In the genomic region with DNA sequence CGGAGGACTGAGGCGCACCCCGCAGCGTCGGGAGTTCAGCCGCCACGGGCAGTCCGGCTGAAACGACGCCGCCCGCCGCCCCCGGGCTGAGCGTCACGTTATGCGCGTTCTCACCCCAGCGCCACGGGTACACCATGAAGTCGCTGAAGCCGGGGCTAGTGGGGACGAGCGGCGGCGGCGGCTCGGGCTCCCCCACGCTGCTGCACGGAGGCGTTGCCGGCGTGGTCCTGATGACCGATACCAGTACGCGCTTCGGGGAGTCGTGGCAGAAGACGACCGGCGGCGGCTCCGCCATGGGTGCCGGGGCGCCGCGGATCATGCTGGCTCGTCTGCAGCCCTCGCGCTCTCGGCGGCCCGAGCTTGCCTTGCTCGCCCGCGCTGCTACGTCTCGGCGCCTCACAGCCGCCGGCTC, we compare ENCODE assay signal across 8 mouse cellular contexts. TPM values are rescaled to one million over a fixed set of nuclear protein-coding genes. Genes with fewer than 3 reads are reported as not detected.
DNase-seq lines count a peak whose midpoint lies in the region; ATAC-seq and TF ChIP-seq lines count a peak whose summit lies in the region.

No protein-coding gene starts in this region.

- ATAC-seq in hindbrain, embryonic 15.5 days (ENCODE audit: low FRiP score, low read depth): peak; percentile 46

- no peaks in the 10 kb centered on the region for H3K27me3 ChIP-seq in thymus, adult 2 months (ENCODE audit: control insufficient read depth, insufficient read depth, low read length)
- H3K27me3 ChIP-seq in hindbrain, embryonic 15.5 days: no peaks in the 10 kb centered on the region

- H3K36me3 ChIP-seq in thymus, adult 2 months (ENCODE audit: control insufficient read depth, insufficient read depth, low read length): no peaks in the 10 kb centered on the region
- H3K36me3 ChIP-seq in hindbrain, embryonic 15.5 days: no peaks in the 10 kb centered on the region

- DNase-seq in gastrocnemius, adult 2 months: peak; percentile 59
- no peak for DNase-seq in gastrocnemius, postnatal 36 days
- DNase-seq in thymus, adult 2 months: no peak
- no peak for DNase-seq in thymus, postnatal 0 days (ENCODE audit: low spot score)
- peak; percentile 31 for DNase-seq in lung, postnatal 14 days
- no peak for DNase-seq in yolk sac, embryonic 10.5 days (ENCODE audit: low spot score)
- DNase-seq in adrenal gland, postnatal 10 days: no peak

- H3K4me2 ChIP-seq in hindbrain, embryonic 15.5 days: peak overlapping the region; percentile 89

- H3K4me1 ChIP-seq in thymus, adult 2 months (replicated peaks; ENCODE audit: control insufficient read depth, insufficient read depth, low read length): peaks cover 4% of the 10 kb centered on the region
- H3K4me1 ChIP-seq in hindbrain, embryonic 15.5 days (replicated peaks): peaks cover 16% of the 10 kb centered on the region

- no peak for TF ChIP-seq POLR2A in thymus, adult 2 months (IDR thresholded peaks at IDR 0.05; ENCODE audit: control insufficient read depth, extremely low read depth, insufficient read depth, low read length, poor library complexity)

- TF ChIP-seq CTCF in gastrocnemius, adult 2 months (IDR thresholded peaks at IDR 0.05): no peak
- TF ChIP-seq CTCF in thymus, adult 2 months (IDR thresholded peaks at IDR 0.05; ENCODE audit: borderline replicate concordance, control insufficient read depth, extremely low read depth, insufficient read depth, low read length, poor library complexity): no peak; the same call in 1 of the 2 replicates

- H3K27ac ChIP-seq in gastrocnemius, adult 2 months: peak overlapping the region; percentile 81
- H3K27ac ChIP-seq in thymus, adult 2 months (ENCODE audit: control insufficient read depth, insufficient read depth, low read length): no peak overlapping the region
- peak overlapping the region; percentile 65 for H3K27ac ChIP-seq in hindbrain, embryonic 15.5 days (replicated peaks)

- H3K9me3 ChIP-seq in hindbrain, embryonic 15.5 days: no peaks in the 10 kb centered on the region

- H3K4me3 ChIP-seq in gastrocnemius, adult 2 months: peak overlapping the region; percentile 96
- H3K4me3 ChIP-seq in thymus, adult 2 months (ENCODE audit: control insufficient read depth, insufficient read depth, low read length): peak overlapping the region; percentile 87
- peak overlapping the region; percentile 74 for H3K4me3 ChIP-seq in hindbrain, embryonic 15.5 days

- intact Hi-C loops in gastrocnemius, adult 2 months (cut with DNase I): loop anchor here (10.0 kb wide), 1 partner anchor 338 kb away; the partner anchor contains the start of gene Ercc6l2
- intact Hi-C loops in gastrocnemius, postnatal 36 days (cut with DNase I): no loop called here

- under 1% methylated on average over 61 of the region's 61 CpGs for WGBS in thymus, adult 2 months
- WGBS in hindbrain, embryonic 15.5 days: under 1% methylated on average over 58 of the region's 61 CpGs

- H3K9ac ChIP-seq in hindbrain, embryonic 15.5 days: peak overlapping the region; percentile 57

RNA-seq across cellular contexts. Expression of gene Zfp367, which starts 0.3 kb away (rescaled TPM):
- 10 to 100 TPM; 19.1 to 23.8 TPM for total RNA-seq in gastrocnemius, adult 2 months (2021)
- total RNA-seq in gastrocnemius, postnatal 36 days (2021): 10 to 100 TPM; 19.6 to 22.3 TPM
- polyA plus RNA-seq in thymus, adult 2 months (2012; rRNA removed): 13.3 and 16.2 TPM in 2 replicates
- 22.0 and 24.0 TPM in 2 replicates for polyA plus RNA-seq in thymus, postnatal 0 days (2015; fragmentation: Nextera tagmentation; extraction: Ambion mirVana)
- polyA plus RNA-seq in hindbrain, embryonic 15.5 days (2015; fragmentation: Nextera tagmentation; extraction: Ambion mirVana): 6.4 and 7.7 TPM in 2 replicates
- total RNA-seq in adrenal gland, postnatal 10 days (2021): 10 to 100 TPM; 19.0 to 19.6 TPM

RNA-seq across cellular contexts. Expression of gene Habp4, which starts 8.9 kb away (rescaled TPM):
- 10 to 100 TPM; 22.2 to 24.8 TPM for total RNA-seq in gastrocnemius, adult 2 months (2021)
- 10 to 100 TPM; 21.2 to 24.2 TPM for total RNA-seq in gastrocnemius, postnatal 36 days (2021)
- polyA plus RNA-seq in thymus, adult 2 months (2012; rRNA removed): 7.2 and 10.8 TPM in 2 replicates
- polyA plus RNA-seq in thymus, postnatal 0 days (2015; fragmentation: Nextera tagmentation; extraction: Ambion mirVana): 6.5 and 6.9 TPM in 2 replicates
- polyA plus RNA-seq in hindbrain, embryonic 15.5 days (2015; fragmentation: Nextera tagmentation; extraction: Ambion mirVana): 47.7 and 48.0 TPM in 2 replicates
- total RNA-seq in adrenal gland, postnatal 10 days (2021): 10 to 100 TPM; 20.4 to 24.7 TPM

RNA-seq across cellular contexts. Expression of gene Slc35d2, which starts 23.5 kb away (rescaled TPM):
- total RNA-seq in gastrocnemius, adult 2 months (2021): under 1 TPM; 0.84 to 0.89 TPM
- under 1 TPM; 0.30 to 0.46 TPM for total RNA-seq in gastrocnemius, postnatal 36 days (2021)
- 2.7 and 6.0 TPM in 2 replicates for polyA plus RNA-seq in thymus, adult 2 months (2012; rRNA removed)
- polyA plus RNA-seq in thymus, postnatal 0 days (2015; fragmentation: Nextera tagmentation; extraction: Ambion mirVana): 3.1 and 3.8 TPM in 2 replicates
- 1.2 and 2.1 TPM in 2 replicates for polyA plus RNA-seq in hindbrain, embryonic 15.5 days (2015; fragmentation: Nextera tagmentation; extraction: Ambion mirVana)
- 1 to 10 TPM; 7.7 to 9.4 TPM for total RNA-seq in adrenal gland, postnatal 10 days (2021)

Comparison
In these comparisons a context has a peak if more than half of its experiments do, and no peak if none do; other contexts are left out.
1. DNase-seq: peak in gastrocnemius, adult 2 months (single experiment) and lung, postnatal 14 days (single experiment); none in gastrocnemius, postnatal 36 days (0 of 2), thymus, adult 2 months (single experiment), thymus, postnatal 0 days (single experiment), yolk sac, embryonic 10.5 days (single experiment) and adrenal gland, postnatal 10 days (single experiment).
2. RNA of gene Slc35d2, which starts 23.5 kb away (total RNA-seq): 7.7 to 9.4 TPM in adrenal gland, postnatal 10 days; 0.84 to 0.89 TPM in gastrocnemius, adult 2 months and 0.30 to 0.46 TPM in gastrocnemius, postnatal 36 days; every median in the first group is over 4 times any median in the second.
3. Peak in every context shown above with its lines, with median percentiles within 50 percentile points of each other: H3K4me3 ChIP-seq.